Mouse (Mus musculus): ENCODE results near the gene Fam241b. TPM values are rescaled to one million over a fixed set of nuclear protein-coding genes. Genes with fewer than 3 reads are reported as not detected.
"Not testable (repeated sequence)": the region's sequence is repeated elsewhere in the genome, so short reads cannot be mapped to it uniquely, and the experiment has no call there.

The Fam241b gene
- polyA plus RNA-seq, 2 experiments from 2014 or later, result 2.9 to 3.3 TPM

DNA sequence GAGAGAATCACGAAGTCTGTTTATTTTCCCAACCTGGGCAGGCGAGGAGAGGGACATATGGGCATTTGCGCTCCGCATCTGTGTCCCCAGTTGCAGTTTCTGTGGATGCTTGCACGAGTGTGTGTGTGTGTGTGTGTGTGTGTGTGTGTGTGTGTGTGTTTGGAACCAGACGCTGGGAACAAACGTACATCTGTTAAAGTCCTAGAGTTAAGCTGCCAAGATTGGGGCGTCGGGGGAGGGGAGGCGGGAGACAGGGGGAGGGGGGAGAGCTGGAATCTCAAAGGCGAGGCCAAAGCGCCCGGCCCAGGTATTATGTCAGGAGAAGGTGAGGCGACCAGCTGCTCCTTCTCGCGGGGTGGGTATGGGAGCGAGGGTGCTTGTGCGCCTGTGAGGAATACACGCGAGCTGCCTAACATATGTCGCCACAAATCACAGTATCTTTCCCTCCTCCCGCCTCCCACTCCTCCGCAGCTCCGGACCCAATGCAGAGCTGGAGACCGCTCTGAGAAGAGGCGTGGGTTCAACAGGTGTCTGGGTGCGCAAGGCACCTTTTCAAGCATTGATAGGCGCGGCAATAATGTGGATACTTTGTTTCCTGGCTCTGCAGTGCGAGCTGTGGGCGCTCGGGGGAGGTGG, 15.3 kb downstream of the Fam241b start:
- no peak for ATAC-seq

DNA sequence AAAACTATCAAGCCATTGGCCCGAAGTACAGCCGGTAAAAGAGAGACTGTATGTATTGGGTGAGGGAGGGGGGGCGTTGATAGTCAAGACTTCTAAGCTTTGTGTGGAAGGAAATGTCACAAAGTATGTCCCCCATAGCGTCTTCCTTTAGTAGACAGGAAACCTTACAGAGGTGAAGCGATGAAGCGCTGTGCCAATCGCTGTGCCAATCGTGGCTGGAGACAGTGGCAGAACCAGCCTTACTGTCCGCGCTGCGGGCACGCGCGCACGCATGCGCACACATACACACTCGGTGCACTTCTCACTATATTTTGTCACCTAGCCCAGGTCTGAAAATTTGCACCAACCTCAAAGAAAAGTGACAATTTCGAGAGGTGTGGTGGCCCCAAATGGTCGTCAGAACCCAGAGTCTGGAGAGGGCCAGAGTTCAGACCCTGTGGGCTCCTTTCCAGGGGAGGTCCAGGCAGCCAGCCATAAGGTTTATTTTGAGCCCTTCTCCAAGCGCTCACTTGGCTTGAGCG, 15.9 kb downstream of the Fam241b start:
- ATAC-seq, result no peak

DNA sequence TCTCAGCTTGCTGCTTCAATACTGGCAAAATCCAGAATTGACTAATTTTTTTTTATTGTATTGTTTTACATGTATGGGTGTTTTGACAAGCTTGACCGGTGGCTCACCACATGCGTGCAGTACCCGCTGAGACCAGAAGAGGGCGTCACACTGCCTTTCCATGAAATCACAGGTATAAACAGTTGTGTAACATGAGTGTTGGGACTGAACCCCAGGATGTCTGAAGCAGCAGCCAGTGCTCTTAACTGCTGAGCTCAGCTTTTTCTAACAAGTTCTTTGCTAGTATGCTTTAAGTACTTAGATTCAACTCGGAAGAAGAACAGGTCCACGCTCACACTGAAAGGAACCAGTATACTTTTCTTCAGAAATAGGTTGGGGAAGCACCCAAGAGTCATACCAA, 16.6 kb downstream of the Fam241b start:
- no peak for ATAC-seq

DNA sequence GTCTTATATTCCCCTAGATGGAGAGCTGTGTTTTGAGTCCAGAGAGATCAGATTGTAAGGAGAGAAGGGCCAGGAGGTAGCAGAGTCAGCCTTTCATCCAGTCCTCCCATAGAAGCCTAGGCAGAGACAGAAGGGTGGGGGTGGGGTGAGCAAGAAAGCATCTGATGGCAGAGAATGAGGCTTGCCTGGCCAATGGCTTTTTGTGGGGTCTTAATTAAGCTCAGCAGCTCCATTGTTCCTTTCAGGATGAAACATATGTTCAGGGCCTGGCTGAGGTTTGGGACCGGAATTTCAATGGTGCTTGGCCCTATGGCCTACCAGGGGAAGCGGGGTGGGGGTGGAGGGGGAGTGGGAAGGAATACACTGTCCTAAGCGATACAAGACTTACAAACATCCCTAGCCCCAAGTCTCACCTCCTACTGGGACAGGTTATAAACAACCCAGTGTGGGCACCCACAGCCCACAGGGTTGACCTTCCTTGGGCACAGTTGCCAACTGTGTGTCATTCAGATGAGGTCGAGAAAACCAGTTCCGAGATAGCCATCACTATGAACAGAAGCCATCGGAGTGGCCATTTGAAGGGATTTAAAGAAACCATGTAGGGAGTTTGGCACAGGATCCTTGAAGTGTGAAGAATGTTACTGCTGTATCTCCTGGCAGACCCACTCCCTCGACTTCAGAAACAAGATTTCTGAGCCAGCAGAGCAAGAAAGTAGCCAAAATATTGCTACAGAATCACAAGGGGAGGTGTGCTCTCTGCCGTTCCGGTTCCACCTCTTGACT, 29.7 kb downstream of the Fam241b start:
- ATAC-seq, result no peak

DNA sequence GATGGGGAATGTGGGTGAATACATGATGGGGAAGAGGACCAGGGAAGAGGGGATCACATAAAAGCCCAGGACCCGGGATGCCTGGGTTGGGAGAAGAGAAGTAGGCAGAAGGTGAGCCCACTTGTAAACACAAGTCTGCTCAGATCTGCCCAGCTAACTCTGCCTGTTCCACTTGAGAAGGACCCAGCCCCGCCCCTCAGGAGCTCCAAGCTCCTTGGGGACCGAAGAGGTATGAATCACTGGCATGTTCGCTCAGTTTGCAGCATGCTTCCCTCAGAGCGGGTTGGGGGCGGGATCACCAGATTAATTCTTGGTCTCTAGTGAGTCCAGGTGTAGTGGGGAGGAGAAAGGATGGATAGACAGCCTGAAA, 32.5 kb downstream of the Fam241b start:
- no peak for ATAC-seq

DNA sequence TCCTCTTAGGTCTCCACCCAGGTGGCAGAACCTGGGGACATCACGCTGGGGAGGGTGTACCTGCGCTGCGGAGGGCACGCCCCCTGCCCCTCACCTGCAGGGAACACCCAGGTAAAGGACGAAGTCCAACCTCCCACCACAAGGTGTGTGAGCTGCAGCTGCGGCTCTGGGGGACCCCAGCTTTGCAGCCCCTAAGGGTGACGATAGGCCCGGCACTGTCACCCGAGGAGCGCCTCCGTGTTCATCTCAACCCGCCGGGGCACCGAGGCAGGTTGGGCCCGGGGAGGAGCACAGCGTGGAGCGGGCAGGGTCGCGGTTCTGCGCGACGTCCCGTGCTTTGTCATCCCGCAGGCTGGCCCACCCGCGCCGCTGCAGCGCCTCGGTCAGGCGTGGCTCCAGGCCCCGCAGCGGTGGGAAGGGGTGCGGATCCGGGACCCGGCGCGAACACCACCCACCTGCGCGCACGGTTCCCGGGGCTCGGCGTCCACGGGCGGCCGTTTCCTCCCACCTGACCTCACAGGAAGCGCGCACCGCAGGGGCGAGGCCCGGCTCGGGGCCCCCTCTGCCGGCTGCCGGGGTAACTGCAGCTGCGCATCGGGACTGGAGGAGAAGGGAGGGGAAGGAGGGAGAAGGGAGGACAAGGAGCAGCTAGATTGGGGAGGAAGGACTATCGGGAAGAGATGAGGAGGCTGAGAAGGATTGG, 33.1 kb downstream of the Fam241b start:
- ATAC-seq, result peak; percentile 91

DNA sequence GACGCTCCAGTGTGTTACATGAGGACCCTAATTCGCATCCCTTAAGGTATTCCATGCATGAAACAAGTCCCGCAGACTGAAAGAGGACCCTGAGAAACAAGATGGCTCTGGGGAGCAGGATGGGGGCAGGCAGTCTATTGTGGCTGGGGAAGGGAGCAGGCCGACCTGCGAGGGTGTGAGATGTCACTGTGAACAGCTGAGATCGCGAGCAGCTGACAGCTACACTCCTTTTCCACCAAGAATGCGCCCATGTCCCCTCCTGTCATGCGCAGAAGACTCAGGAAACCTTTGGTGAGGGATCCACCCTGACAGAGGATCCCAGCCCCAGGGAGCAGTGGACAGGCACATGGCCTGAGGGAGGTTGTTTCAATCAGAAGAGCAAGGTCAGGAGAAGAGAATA, 36.7 kb downstream of the Fam241b start:
- ATAC-seq, result no peak

DNA sequence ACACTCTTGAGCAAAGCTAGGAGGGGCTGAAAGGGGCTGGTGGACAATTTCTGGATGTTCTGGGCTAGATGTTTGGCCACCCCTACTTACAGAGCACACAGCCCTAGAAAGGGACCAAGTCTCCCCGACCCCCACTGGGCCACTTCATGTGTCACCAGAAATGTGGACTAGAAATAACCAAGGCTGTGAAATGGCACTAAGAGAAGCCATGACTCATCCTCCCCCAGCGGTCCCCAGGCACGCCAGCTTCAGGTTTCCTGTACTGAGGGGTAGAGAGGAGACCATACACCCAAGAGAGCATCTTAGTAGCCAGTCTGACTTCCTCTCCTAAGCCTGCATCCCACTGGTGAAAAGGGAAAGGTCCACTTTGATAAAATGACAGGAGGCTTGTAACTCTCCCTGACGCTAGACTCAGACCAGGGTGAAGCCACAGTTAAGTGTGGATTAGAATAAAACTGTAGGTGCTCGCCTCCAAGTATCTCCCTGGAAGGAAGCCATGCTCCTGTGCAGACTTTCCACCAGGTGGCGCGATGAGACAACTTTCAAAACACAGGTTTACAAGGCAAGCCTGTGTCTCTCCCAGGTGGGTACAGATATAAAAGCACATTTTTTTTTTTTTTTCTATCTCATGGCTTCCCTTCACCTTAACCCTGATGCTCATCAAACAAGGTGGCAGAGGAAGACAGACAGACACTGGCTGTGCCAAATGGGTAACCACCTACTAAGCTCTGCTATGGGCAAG, 38.7 kb downstream of the Fam241b start:
- no peak for ATAC-seq

DNA sequence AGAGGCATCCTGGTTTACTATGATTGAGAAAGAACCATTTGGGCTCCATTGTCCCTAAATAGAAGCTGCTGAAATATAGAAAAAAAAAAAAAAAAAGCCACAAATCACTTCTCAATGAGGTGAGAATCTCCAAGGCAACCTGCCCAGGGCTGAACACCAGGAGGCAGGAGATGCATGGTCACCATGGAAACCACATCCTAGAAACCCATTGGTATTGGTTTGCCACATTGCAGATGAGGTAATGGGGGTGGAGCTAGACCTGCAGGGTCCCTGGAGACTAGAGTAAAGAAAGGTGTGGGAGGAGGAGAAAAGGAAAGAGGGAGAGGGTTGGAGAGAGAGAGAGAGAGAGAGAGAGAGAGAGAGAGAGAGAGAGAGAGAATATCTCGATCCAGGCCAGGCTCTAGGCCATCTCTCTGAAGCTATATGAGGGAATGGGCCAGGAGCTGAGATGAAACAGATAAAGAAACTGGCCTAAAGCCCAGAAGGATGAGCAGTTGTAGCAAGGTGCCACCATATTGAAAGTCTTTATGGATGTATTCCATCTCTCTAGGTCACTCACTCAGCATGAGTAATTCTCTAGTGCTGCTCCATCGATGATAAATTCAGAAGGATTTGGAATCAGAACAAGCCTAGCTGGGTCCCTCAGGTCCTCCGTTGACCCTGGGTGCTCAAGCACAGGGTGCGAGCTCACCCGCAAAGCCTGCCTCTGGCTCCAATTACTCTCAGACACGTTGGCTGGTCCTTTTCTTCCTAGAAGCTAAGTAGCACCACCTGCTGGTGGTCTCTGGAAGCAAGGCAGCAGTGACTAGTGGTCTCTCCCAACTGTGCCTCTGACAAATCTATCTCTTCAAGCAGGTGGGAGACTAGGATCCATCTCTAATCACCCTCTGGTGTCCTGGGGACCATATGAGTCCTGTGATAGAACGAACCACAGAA, 41.9 kb downstream of the Fam241b start:
- peak; percentile 23 for ATAC-seq

DNA sequence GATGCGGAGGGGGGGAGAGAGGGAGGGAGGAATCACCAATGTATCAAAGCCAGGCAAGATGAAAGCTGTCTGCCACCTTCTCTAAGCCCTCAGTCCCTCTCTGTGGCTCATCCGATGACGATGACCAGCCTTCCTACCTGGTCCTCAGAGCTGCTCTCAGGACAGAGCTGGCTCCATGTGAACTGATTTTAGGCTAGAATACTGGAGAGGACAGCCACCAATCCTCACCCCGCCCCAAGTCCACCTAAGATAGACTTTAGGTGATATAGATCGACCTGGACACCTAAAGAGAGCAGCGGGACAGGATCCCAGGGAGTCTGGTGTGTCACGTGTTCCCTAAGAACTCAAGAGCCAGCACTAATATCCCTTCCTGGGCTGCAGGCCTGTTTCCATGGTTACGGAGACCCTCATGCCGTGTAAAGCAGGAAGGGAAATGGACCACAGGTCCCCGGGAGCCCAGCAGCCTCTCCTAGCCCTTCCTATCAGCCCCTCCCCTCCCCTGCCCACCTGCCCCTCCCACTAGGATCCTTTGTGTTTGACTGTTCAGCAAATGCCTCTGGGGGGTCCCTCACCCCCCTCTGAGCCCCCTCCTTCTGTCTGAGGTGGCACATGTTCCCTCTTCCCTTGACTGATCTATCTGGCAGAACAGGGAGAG, 43.8 kb downstream of the Fam241b start:
- ATAC-seq, result no peak

DNA sequence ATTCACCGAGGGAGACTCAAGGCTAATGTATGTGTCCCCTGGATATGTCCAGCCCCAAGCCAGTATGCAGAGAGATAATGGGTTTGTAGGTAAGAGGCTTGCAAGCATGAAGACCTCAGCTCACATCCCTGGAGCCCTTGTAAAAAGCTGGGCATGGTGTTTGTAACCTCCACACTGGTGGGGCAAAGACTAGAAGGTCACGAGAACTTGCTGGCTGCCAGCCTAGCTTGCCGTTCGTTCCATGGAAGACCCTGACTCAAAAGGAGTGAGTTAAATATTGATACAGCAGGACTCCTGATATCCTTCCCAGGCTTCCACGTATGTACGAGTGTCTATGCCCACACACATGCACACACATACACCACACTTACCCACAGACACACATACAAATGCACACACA, 49.3 kb downstream of the Fam241b start:
- ATAC-seq, result no peak

DNA sequence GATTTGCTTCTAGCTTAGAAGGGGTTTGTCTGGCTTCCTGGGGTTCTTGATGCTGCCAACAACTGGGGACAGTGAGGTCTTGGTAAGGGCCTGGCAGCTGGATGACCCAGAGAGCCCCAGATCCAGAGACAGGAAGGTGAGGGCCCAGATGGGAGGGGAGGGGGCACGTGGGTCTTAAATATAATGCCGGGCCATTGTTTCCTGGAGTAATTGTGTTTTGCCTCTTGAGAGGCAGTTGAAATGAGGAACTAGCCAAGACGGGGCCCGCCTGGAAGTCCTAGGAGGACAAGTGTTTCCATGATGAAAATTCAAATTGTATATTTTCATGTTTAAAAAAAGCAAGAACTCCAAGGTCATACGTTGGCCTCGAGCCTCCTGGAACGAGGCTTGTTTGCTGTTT, 49.8 kb downstream of the Fam241b start:
- ATAC-seq, result no peak

DNA sequence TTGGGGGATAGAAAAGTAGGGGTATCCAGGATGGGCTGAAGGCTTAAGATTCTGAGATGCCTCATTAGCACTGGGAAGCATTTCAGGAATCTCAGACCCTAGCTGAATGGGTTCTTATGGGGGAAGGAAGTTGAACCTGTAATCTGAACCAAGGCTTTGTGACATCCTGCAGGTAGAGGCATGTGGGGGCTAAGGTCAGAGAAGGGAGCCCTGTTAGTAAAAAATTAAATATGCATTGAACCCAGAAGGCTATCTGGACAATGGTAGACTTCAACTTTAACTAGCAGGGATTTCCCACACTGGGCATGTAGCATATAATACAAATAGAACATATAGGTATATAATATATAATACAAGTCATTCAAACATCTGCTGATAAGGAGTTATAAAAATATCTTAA, 54.2 kb downstream of the Fam241b start:
- no peak for ATAC-seq

DNA sequence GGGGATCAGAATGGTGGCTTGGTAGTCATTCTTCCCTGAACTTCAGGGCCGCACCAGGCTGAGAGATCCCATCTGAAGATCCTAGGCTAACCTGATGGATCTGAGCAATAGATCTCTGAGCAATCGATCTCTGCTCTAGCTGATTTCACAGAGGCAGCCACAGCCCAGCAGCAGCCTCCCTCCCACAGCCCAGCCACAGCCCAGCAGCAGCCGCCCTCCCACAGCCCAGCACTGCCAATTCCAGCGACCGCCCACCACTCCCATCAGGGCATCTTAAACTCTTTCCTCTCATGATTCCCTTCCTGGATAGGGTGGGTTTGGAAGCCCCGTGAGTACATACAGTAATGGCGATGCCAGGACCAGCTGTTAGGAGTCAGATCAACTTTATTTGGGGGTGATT, 54.6 kb downstream of the Fam241b start:
- ATAC-seq, result no peak

DNA sequence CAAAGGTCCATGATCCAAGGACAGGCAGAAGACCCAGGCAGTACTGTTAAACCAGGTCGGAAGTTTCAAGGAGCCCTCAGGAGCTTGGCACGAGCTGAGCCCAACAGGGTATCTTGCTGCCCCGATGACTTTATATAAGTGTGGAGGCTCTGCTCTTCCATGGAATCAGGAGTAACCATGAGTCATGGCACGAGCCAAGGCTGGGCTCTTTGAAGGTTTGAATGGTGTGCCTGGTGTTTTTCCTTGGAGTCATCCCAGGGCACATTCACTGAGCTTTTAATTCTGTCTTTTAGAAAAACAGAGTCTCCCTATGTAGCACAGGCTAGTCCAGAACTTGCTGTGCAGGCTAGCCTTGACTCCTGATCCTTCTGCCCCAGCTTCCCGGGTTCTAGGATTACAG, 55.3 kb downstream of the Fam241b start:
- no peak for ATAC-seq

DNA sequence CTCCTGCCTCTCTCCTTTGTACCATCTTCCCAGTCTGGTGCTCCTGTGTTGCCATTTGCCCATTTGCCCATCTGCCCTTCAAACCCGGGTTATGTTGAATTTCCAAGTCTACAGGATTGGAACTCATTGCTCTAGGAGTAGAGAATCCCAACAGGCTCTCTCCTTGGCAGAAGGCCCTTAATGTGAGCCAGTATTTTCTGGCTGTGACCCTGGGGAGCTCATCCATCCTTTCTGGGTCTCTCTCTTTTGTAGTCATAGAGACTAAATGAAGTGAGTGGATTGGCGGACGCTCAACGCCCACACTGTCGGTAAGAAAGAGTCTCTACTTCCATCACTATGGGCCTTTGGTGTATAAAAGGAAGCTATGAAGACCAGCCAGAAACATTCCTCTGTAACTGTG, 56.9 kb downstream of the Fam241b start:
- no peak for ATAC-seq

DNA sequence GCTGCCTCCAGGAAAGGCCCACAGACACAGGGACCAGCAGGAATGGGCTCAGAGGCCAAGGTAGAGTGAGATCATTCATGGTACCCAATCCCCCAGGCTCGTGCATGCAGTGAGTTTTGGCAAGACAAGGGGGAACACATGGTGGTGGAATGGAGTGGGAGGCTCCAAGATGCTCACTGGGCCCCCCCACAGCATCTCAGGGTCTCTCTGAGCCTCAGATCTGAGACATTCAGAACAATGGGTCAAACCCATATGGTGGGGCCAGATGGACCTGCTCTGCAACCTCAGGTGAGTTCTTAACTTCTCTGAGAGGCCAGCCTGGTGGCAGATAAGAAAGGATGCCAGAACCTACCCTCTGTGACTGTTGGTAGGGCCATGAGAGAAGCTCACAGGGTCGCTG, 57.7 kb downstream of the Fam241b start:
- no peak for ATAC-seq

DNA sequence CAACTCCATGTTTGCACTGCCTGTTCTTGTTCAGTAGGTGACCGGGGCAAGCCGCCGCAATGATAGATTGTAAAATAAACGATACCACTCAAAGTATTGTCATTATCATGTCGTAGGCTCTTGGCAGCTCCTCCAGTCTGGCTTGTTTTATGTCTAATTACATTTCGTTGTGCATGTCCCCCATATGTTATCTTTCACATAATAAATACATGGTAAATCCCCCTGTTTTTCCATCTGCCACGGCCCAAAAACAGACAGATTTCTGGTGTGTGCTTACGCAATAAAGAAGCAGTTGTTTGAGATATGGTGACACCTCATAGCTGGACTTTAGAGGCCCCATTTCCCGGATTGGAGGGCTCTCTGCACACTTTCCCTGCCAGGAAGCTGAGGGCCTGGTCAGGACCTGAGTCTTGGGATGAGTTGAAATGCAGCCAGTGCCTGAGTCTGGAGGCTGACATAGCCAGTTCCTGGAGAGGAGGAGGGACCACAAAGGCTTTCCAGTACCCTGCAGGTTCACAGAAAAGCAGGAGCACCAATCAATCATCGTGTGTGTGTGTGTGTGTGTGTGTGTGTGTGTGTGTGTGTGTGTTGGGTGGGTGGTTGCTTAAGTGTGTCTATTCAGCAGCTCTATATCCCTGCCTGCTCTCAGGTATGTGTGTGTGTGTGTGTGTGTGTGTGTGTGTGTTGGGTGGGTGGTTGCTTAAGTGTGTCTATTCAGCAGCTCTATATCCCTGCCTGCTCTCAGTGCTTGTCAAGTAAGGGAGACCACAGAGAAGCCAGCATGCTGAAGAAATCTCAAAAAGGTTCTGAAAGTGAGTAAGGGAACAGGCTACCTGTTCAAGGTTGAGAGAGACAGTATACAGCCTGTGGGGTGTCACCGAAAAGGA, 67.2 kb downstream of the Fam241b start:
- no peak for ATAC-seq

DNA sequence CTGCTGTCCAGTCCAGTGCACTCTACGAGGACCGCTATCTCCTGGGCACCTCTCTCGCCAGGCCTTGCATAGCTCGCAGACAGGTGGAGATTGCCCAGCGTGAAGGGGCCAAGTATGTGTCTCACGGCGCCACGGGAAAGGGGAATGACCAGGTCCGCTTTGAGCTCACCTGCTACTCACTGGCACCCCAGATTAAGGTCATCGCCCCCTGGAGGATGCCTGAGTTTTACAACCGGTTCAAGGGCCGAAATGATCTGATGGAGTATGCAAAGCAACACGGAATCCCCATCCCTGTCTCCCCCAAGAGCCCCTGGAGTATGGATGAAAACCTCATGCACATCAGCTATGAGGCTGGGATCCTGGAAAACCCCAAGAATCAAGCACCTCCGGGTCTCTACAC, 72.4 kb downstream of the Fam241b start:
- not testable (repeated sequence) for ATAC-seq

DNA sequence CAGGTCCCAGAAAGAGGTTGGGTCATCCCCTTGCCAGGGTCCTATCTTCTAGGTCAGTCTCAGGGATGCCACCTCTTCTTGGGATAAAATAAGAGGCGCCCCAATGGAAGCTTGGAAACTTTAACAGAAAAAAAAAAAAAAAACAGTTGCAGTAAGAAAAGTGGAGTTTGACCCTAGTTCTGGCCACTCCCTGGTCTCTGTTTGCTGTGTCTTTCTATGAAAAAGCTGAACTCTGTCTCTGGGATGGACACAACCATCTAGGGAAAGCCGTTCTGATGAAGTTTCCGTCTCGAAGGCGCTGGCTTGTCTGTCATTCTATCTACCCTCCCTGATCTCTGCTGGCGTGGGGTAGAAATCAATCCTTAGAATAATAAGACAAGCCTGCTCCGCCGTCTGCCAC, 73.1 kb downstream of the Fam241b start:
- no peak for ATAC-seq
